Mouse (Mus musculus) thymus, postnatal 25 days (tissue): ENCODE data around the gene Shq1.

ENCODE experiments used
- DNase-seq: peaks from one replicate; pipeline ENCODE4 v3.0.0; 2022

The Shq1 gene

GRCm38 (mm10) chr6:100593857-100594256, 77.1 kb downstream of the Shq1 start:
- no peak for DNase-seq

- no peak for DNase-seq
Observed at GRCm38 (mm10) chr6:100592991-100593390, 78.0 kb downstream of the Shq1 start.

GRCm38 (mm10) chr6:100590602-100591001, 80.4 kb downstream of the Shq1 start:
- no peak for DNase-seq

GRCm38 (mm10) chr6:100588876-100589275, 82.1 kb downstream of the Shq1 start:
- no peak for DNase-seq

GRCm38 (mm10) chr6:100586758-100587157, 84.2 kb downstream of the Shq1 start:
- no peak for DNase-seq

- no peak for DNase-seq
Observed at GRCm38 (mm10) chr6:100581951-100582350, 89.0 kb downstream of the Shq1 start.

- peak; percentile 35 for DNase-seq
Observed at GRCm38 (mm10) chr6:100581056-100581455, 89.9 kb downstream of the Shq1 start.

GRCm38 (mm10) chr6:100577590-100577989, 93.4 kb downstream of the Shq1 start:
- no peak for DNase-seq

- no peak for DNase-seq
Observed at GRCm38 (mm10) chr6:100576171-100576570, 94.8 kb downstream of the Shq1 start.

GRCm38 (mm10) chr6:100566774-100567173, 104.2 kb downstream of the Shq1 start:
- DNase-seq = no peak

- DNase-seq = no peak
Observed at GRCm38 (mm10) chr6:100564516-100564915, 106.4 kb downstream of the Shq1 start.

GRCm38 (mm10) chr6:100563552-100564341, 107.2 kb downstream of the Shq1 start:
- DNase-seq = peak; percentile 68

- DNase-seq = peak; percentile 67
Observed at GRCm38 (mm10) chr6:100562719-100563551, 108.0 kb downstream of the Shq1 start.

GRCm38 (mm10) chr6:100558057-100558456, 112.9 kb downstream of the Shq1 start:
- no peak for DNase-seq

GRCm38 (mm10) chr6:100542154-100542997, 128.6 kb downstream of the Shq1 start:
- DNase-seq = no peak

GRCm38 (mm10) chr6:100539698-100540097, 131.3 kb downstream of the Shq1 start:
- DNase-seq = peak; percentile 17

GRCm38 (mm10) chr6:100538570-100538969, 132.4 kb downstream of the Shq1 start:
- no peak for DNase-seq

- no peak for DNase-seq
Observed at GRCm38 (mm10) chr6:100537987-100538386, 133.0 kb downstream of the Shq1 start.

- DNase-seq = no peak
Observed at GRCm38 (mm10) chr6:100537042-100537441, 133.9 kb downstream of the Shq1 start.

GRCm38 (mm10) chr6:100533364-100533763, 137.6 kb downstream of the Shq1 start:
- DNase-seq = no peak

GRCm38 (mm10) chr6:100532326-100532725, 138.6 kb downstream of the Shq1 start:
- no peak for DNase-seq

GRCm38 (mm10) chr6:100529673-100530072, 141.3 kb downstream of the Shq1 start:
- no peak for DNase-seq

GRCm38 (mm10) chr6:100528556-100528955, 142.4 kb downstream of the Shq1 start:
- DNase-seq = no peak
